Mouse (Mus musculus): ENCODE measurements around the gene Tcf7.

The Tcf7 gene

GRCm38 (mm10) chr11:52282774-52283595 is at the start of gene Tcf7:
Tcf7 (minus strand) TSS chr11:52283014.
- no peak for DNase-seq (ENCODE audit: low read depth, low spot score)

DNA sequence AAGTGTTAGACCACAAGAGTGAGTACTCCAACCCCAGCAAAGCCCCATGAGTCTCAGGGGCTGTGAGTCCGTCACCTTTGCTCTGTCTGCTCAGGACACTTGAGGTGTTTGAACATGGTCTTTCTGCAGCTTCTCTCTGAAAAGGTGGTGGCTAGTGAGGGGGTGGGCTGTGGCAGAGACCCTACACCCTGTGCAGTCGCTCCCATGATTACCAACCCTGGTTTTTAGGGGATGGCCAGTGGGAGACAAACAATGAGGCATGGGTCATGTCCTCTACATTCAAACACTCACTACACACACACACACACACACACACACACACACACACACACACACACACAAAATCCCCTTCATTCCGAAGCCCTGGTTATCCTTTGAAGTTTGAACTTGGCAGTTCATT is 44.5 kb upstream of the Tcf7 start:
- no peak for DNase-seq (ENCODE audit: low read depth, low spot score)

DNA sequence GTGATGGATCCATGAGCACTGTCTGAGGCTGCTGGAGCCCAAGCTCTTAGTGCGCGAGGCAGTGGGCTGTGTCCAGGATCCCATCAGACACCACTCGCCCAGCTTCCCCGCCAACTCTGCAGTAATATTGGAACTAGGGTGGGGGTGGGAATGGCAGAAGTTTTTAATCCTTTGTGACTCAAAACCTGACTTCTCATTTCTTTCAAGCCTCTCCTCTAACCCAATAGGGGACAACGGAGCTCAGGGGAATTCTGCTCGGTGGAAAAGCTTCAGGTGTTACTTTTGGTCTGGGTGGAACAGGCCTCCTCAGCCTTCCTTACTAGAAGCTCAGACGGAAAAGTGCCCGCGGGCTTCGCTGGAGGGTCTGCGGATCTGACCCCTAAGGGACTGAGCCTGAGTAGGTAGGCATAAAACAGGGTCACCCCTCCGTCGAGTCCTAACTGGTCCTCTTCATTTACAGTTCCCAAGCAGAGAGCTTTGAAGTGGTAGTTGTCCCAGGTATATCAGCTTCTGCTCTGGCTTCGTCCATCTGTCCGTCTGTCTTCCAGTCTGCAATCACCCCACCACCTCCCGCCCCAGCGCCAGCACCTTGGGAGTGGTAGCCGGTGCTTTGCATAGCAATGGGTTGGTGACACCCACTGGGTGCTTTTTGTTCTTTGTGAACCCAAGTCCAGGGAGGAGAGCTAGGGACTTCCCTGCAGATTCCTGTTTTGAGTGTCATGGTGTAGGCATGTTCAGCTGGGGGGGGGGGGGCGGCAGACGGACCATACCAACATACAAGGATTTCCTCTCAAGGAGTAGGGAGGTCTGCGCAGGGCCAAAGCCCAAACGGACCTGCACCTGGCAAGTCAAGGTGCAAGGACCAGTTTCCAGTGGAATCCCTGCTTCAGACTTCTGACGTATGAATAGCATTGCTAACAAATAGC is 41.9 kb upstream of the Tcf7 start:
- no peak for DNase-seq (ENCODE audit: low read depth, low spot score)

DNA sequence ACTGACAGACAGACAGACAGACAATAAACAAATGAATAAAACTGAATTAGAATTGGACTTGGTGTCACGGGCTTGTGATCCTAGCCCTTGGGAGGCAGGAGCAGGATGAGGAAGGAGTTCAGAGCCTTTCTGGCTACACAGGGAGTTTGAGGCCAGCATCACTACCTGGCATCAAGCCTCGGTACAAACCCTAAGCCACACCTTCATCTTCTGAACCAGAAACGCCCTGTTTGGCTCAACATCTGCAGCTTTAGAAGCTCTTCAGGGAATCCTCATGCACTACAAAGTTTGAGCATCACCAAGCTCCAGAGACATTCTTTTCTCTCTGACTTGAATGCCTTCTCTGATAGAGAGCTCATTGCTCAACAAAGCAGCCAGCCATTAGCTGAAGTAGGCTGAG is 38.7 kb upstream of the Tcf7 start:
- no peak for DNase-seq (ENCODE audit: low read depth, low spot score)

- DNase-seq (ENCODE audit: low read depth, low spot score), result no peak
These were observed 37.7 kb upstream of the Tcf7 start for GRCm38 (mm10) chr11:52320529-52320928.

DNA sequence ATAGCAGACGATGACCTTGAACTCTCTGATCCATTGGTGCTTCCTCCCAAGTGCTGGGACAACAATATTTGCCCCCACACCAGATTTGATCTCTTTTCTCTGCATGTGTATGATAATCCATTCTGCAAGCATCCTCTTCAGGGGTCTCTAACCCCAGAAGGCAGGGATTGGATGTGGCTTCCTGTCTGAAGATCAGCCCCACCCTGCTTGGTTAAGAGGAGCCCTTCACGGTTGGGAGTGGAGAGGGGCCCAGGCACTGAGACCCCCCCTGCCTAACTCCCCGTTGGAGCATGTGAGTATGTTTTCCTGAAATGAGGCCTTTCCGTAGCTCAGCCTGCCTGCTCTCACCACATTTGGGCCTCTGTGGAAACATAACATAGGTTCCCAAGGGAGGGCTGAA is 36.9 kb upstream of the Tcf7 start:
- no peak for DNase-seq (ENCODE audit: low read depth, low spot score)

DNA sequence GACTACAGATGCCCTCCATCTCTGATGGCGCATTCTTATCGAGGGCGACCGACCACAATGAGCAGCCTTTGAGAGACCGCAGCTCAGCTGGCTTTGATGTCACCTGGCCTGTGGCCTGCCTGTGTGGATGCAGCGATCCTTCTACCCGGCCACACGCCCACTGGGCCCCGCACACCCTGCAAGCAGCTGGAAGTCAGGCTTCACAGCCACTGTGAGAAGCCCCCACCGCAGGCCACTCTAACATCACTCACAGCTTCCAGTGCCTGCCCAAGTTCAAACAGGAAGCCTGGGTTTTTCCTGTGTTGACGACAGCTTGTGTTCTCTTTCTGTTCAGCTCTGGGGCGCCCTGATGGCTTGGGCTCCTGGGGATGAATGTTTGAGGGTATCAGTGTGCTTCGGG is 35.6 kb upstream of the Tcf7 start:
- DNase-seq (ENCODE audit: low read depth, low spot score), result no peak

DNA sequence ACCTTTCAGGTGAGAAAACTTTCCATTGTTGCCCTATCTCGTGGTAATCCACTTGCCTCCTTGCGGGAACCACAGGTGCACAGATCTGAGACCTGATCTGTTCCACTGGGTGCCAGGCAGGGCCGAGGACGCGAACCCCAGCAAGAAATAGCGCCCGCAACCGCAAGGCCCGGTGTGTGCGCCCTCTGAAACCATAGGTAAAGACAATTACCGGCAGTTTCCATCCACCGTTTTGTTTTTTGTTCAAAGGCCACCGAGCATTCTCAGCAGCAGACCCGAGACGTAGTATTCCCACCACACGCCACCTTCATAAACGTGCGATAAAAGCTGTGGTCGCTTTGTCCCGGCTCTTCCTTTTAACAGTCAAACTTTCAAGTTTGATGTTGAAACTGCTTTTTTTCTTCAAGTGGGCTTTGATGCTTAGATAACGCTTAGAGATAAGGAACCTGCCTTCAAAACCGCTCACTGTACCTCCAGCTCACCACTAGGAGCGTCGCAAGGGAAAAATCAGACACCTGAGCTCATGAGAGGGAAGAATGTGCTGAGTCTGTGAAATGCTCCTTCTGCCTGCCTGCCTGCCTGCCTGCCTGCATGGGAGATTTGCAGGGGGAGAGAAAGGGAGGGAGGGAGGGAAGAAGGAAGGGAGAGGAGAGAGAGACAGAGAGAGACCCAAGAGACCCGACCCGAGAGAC is 31.4 kb upstream of the Tcf7 start:
- no peak for DNase-seq (ENCODE audit: low read depth, low spot score)

GRCm38 (mm10) chr11:52310709-52311108 is 27.9 kb upstream of the Tcf7 start:
- no peak for DNase-seq (ENCODE audit: low read depth, low spot score)

- DNase-seq (ENCODE audit: low read depth, low spot score), result no peak
These were observed 26.7 kb upstream of the Tcf7 start for GRCm38 (mm10) chr11:52309487-52309886.

- no peak for DNase-seq (ENCODE audit: low read depth, low spot score)
These were observed 23.6 kb upstream of the Tcf7 start for GRCm38 (mm10) chr11:52306431-52306830.

- no peak for DNase-seq (ENCODE audit: low read depth, low spot score)
These were observed 22.5 kb upstream of the Tcf7 start for GRCm38 (mm10) chr11:52305266-52305665.

GRCm38 (mm10) chr11:52302668-52303067 is 19.9 kb upstream of the Tcf7 start:
- DNase-seq (ENCODE audit: low read depth, low spot score), result no peak

GRCm38 (mm10) chr11:52299687-52300086 is 16.9 kb upstream of the Tcf7 start:
- DNase-seq (ENCODE audit: low read depth, low spot score), result no peak

GRCm38 (mm10) chr11:52298955-52299354 is 16.1 kb upstream of the Tcf7 start:
- no peak for DNase-seq (ENCODE audit: low read depth, low spot score)

DNA sequence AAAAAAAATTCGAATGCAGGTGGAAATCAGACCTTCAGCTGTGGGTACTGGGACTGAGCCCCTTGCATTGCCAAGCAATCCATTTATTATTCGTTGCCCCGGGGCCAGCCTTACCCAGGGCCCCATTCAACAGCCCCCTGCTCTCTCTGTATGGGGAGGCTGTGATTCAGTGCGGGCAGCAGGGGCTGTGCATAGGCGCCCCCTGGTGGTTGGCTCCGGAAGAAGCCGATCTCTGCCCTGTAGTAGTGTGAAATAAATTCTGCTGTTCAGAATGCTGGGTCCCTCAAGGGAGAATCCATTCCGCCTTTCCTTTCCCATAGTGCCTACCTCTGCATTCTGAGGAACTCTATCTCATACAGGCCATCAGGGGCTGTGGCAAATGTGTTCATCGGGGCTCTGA is 14.5 kb upstream of the Tcf7 start:
- DNase-seq (ENCODE audit: low read depth, low spot score), result peak; percentile 22

GRCm38 (mm10) chr11:52294103-52294502 is 11.3 kb upstream of the Tcf7 start:
- DNase-seq (ENCODE audit: low read depth, low spot score), result no peak

DNA sequence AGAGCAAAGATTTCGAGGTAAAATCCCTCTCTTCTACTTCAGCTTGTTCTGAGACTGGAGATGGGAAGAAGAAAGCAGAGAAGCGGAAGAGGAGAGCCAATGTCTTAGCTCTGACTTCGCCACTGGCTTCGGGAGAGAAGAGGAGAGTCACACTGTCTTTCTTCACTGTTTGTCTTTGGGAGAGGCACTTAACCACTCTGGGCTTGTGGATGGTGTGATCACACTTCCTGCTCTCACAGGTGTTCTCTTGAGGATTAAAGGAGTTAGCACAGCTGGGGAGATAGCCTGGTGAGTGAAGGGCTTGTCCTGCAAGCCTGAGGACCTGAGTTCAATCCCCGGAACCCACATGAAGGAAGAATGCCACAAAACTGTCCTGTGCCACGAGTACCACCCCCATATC is 10.1 kb upstream of the Tcf7 start:
- DNase-seq (ENCODE audit: low read depth, low spot score), result no peak

DNA sequence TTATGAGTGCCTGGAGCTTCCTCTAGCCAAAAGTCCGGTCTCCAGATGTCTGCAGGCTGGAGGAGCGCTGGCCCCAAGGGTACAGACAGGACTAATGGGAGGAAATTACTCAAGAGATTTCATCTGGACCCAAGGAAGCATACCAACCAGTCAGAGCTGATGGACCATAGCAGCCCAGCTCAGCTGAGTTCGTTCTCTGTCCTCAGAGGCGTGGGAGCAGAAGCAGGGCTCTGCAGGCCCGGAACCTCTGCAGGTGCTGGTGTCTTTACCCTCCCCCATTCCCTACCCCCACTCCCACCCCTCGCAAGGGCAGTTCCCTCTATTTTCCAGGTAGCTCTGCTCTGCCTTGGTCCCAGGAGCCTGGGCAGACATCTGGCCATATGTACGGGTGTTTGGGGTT is 9.5 kb upstream of the Tcf7 start:
- DNase-seq (ENCODE audit: low read depth, low spot score), result no peak

DNA sequence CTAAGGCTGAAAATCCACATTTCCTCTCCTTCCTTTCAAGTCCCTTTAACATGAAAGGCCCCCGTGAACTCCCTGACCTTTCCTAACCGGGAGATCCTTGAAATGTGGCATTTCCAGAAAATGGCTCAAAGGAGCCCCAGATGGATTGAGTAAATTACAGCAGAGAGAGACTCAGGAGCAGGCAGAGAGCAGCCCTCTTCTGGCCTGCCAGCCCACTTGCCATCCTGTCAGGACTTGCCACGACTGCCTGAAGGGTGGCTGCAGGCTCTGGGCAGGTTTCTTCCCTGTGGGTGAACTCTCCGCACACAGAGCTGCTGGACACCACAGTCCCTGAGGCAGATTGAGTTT is 4.1 kb upstream of the Tcf7 start:
- no peak for DNase-seq (ENCODE audit: low read depth, low spot score)

GRCm38 (mm10) chr11:52286301-52286957 is 3.6 kb upstream of the Tcf7 start:
- DNase-seq (ENCODE audit: low read depth, low spot score), result no peak
